Mouse (Mus musculus) testis, adult 2 months (tissue): Measurements from ENCODE around the gene Drg2.

Source experiments
- CTCF ChIP-seq: fragments of 200-500 bp; IDR thresholded peaks from 2 replicates; pipeline ENCODE4 v1.5.1; 2012; ENCODE audit warnings: low read depth, mild to moderate bottlenecking, inconsistent platforms, low read length, moderate library complexity; ENCODE audit not compliant: control insufficient read depth, insufficient read depth, insufficient replicate concordance
- POLR2A ChIP-seq: fragments of 200-500 bp; IDR thresholded peaks from 2 replicates; pipeline ENCODE4 v1.6.1; 2012; ENCODE audit warnings: low read depth, mild to moderate bottlenecking, inconsistent platforms, low read length, moderate library complexity; ENCODE audit not compliant: control insufficient read depth

GRCm38 (mm10) chr11:60416963-60417716, 37.3 kb upstream of the Drg2 start, which contains the start of gene Gid4:
- TF ChIP-seq CTCF (no peak), POLR2A (peak; percentile 96)
